Mouse (Mus musculus) lung, embryonic 14.5 days (tissue): ENCODE results near the gene Rprml. TPM values are rescaled to one million over a fixed set of nuclear protein-coding genes. Genes with fewer than 3 reads are reported as not detected.

ENCODE experiments used
- ATAC-seq: fragments of 200-750 bp; cut with Nextera tagmentation; 2 replicates; pipeline ENCODE4 v1.8.0; 2017; ENCODE audit warnings: mild to moderate bottlenecking, moderate TSS enrichment, moderate library complexity; ENCODE audit not compliant: insufficient read depth
- DNase-seq: peaks from one replicate; pipeline ENCODE4 v3.0.0-alpha.2; 2015
- H3K27ac ChIP-seq: fragments of 300-500 bp; sonication (generic); 2 replicates; pipeline ENCODE4 v1.5.1; 2014; ENCODE audit warnings: low read depth, mild to moderate bottlenecking, moderate library complexity
- H3K27me3 ChIP-seq: fragments of 300-500 bp; sonication (generic); 2 replicates; pipeline ENCODE4 v1.6.1; 2014; ENCODE audit warnings: low read length, control low read depth; ENCODE audit not compliant: insufficient read depth
- H3K36me3 ChIP-seq: fragments of 300-500 bp; sonication (generic); 2 replicates; pipeline ENCODE4 v1.6.1; 2014; ENCODE audit warnings: control low read depth; ENCODE audit not compliant: insufficient read depth
- H3K4me1 ChIP-seq: fragments of 300-500 bp; sonication (generic); 2 replicates; pipeline ENCODE4 v1.6.1; 2014; ENCODE audit warnings: antibody characterized with exemption, control low read depth; ENCODE audit not compliant: insufficient read depth
- H3K4me2 ChIP-seq: fragments of 300-500 bp; sonication (generic); 2 replicates; pipeline ENCODE4 v1.6.1; 2014; ENCODE audit warnings: mild to moderate bottlenecking
- H3K4me3 ChIP-seq: fragments of 300-500 bp; sonication (generic); 2 replicates; pipeline ENCODE4 v1.5.1; 2014; ENCODE audit warnings: low read depth, low read length
- H3K9ac ChIP-seq: fragments of 300-500 bp; sonication (generic); 2 replicates; pipeline ENCODE4 v1.6.1; 2014
- H3K9me3 ChIP-seq: fragments of 300-500 bp; sonication (generic); 2 replicates; pipeline ENCODE4 v1.6.1; 2016; ENCODE audit warnings: low read depth, low read length, control low read depth
- CTCF ChIP-seq: IDR thresholded peaks from 2 replicates; pipeline ENCODE4 v1.5.1; 2016; ENCODE audit warnings: antibody characterized with exemption, low read depth
- WGBS: fragments of 180-500 bp; shearing (Covaris S2); extraction: QIAGEN DNeasy Blood & Tissue Kit; methylation state at CpG from one replicate; pipeline ENCODE4 v1.1.7; 2014; 5-methylcytosine and 5-hydroxymethylcytosine counted together
- polyA plus RNA-seq: library from polyadenylated mRNA; unstranded; fragments of >200 nt; fragmentation: Nextera tagmentation; extraction: Ambion mirVana; gene quantifications from 2 replicates; pipeline ENCODE4 v1.2.1, GENCODE M21; 2014

Gene Rprml
- polyA plus RNA-seq, 1 experiment from 2014 or later, result not detected

DNA sequence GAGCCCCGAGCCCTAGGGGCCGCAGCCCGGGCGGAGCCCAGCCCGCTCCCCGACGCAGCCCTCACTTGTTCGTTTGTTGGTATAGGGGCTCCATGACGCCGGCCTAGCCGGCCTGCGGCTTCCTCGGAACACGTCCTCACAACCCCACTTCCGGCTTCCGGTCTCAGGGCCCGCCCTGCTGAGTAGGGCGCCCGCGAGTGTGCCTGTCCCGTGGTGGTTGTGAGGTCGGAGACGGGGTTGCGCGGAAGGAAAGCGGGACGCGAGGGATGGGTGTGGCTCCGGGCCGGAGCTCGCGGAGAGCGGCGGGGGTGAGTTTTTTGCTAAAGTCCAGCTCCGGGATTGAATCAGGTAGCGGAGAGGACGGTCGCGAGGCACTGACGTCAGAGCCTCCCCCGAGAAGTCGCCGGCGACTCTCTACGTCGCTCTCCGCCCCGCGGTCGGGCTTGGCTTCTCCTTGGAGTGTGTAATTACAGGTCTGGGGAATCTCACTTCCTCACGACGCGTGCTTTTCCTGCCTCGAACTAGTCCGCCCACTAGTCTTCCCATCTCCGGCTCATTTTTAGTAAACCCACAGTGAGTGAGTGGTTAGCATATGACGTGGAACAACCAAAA is 48.3 kb downstream of the Rprml start, which contains the start of gene Gosr2:
TSS of gene Gosr2 (minus strand) at position 334 of the 612 bp plus-strand sequence.
- no peak for TF ChIP-seq CTCF
- Histone ChIP-seq H3K9ac (peak within 1 kb of the TSS; percentile 89), H3K9me3 (no peaks in the 10 kb centered on the region), H3K36me3 (0 out of 2 replicates have a peak, but pooled peaks cover 5% of the 10 kb centered on the region), H3K27me3 (no peaks in the 10 kb centered on the region), H3K4me3 (peak within 1 kb of the TSS; percentile 97), H3K27ac (peak within 1 kb of the TSS; percentile 98), H3K4me1 (no peaks in the 10 kb centered on the region), H3K4me2 (peak within 1 kb of the TSS; percentile 63)
- DNase-seq, result peak; percentile 96
- peak; percentile 98 for ATAC-seq
- under 1% methylated on average over 57 of the region's 57 CpGs for WGBS

- H3K9me3 ChIP-seq, result no peaks in the 10 kb centered on the region
- DNase-seq (no peak), ATAC-seq (0 out of 2 replicates have a peak, but pooled peaks have one; percentile 4)
- H3K36me3 ChIP-seq, result 0 out of 2 replicates have a peak, but pooled peaks cover 5% of the 10 kb centered on the region
- no peaks in the 10 kb centered on the region for H3K4me1 ChIP-seq
- H3K4me2 ChIP-seq, result peak overlapping the region; percentile 63
- no peaks in the 10 kb centered on the region for H3K27me3 ChIP-seq
- peak overlapping the region; percentile 89 for H3K9ac ChIP-seq
- peak overlapping the region; percentile 97 for H3K4me3 ChIP-seq
- TF ChIP-seq CTCF, result no peak
- H3K27ac ChIP-seq, result peak overlapping the region; percentile 98
- 64% methylated on average over 2 of the region's 2 CpGs for WGBS
Observed at GRCm38 (mm10) chr11:103698226-103698625, 48.9 kb downstream of the Rprml start.

Other genes with a start within 250 kb of the Rprml start
- gene Plekhm1, start 236.9 kb upstream of the Rprml start, polyA plus RNA-seq, result 9.3 and 9.4 TPM in 2 replicates
- not detected in 2 replicates for gene Lrrc37a, start 145.0 kb upstream of the Rprml start, polyA plus RNA-seq
- gene Gm884, start 28.4 kb upstream of the Rprml start, polyA plus RNA-seq, result not detected in 2 replicates
- gene Lyzl6, start 10.7 kb upstream of the Rprml start, polyA plus RNA-seq, result not detected in 2 replicates
- gene Gosr2, start 48.3 kb downstream of the Rprml start, polyA plus RNA-seq, result 85.0 and 86.4 TPM in 2 replicates
- gene Wnt9b, start 100.3 kb downstream of the Rprml start, polyA plus RNA-seq, result not detected in 2 replicates
- gene Wnt3, start 124.6 kb downstream of the Rprml start, polyA plus RNA-seq, result 0.18 TPM in 2 replicates